In genomic region chr2:30796382-30796781, GRCm38 (mm10) we compare ENCODE assay signal across 8 mouse cellular contexts. TPM values are rescaled to one million over a fixed set of nuclear protein-coding genes. Genes with fewer than 3 reads are reported as not detected.
DNase-seq lines count a peak whose midpoint lies in the region; ATAC-seq and TF ChIP-seq lines count a peak whose summit lies in the region.

No protein-coding gene starts in this region.

- 2% methylated on average over 11 of the region's 11 CpGs for WGBS in forebrain, postnatal 0 days
- 4% methylated on average over 11 of the region's 11 CpGs for WGBS in neural tube, embryonic 13.5 days

- no peaks in the 10 kb centered on the region for H3K27me3 ChIP-seq in forebrain, postnatal 0 days (ENCODE audit: insufficient read depth, low read length)
- peaks cover 19% of the 10 kb centered on the region for H3K27me3 ChIP-seq in neural tube, embryonic 13.5 days

- H3K9me3 ChIP-seq in forebrain, postnatal 0 days (ENCODE audit: low read length) = no peaks in the 10 kb centered on the region
- H3K9me3 ChIP-seq in neural tube, embryonic 13.5 days = no peaks in the 10 kb centered on the region

- H3K4me3 ChIP-seq in forebrain, postnatal 0 days (ENCODE audit: low read depth, low read length) = 0 out of 2 replicates have a peak overlapping the region, but pooled peaks have one; percentile 2
- H3K4me3 ChIP-seq in layer of hippocampus, adult 2 months = peak overlapping the region; percentile 19; the same call in 1 of the 2 replicates
- peak overlapping the region; percentile 11; the same call in 1 of the 2 replicates for H3K4me3 ChIP-seq in neural tube, embryonic 13.5 days

- peak; percentile 40 to 60 for DNase-seq in CD8-positive naive resting alpha-beta T cell, adult 2 months (ENCODE audit: low read depth in 2 of 2, low spot score in 2 of 2)
- peak; percentile 55 for DNase-seq in c-Kit-positive CD71-positive TER-119-positive erythroid progenitor cells, embryonic 14.5 days (ENCODE audit: low spot score)
- peak; percentile 95 for DNase-seq in forebrain, postnatal 0 days
- peak; percentile 61 to 67 for DNase-seq in heart, postnatal 36 days
- peak; percentile 87 to 95 for DNase-seq in layer of hippocampus, adult 2 months (ENCODE audit: low spot score in 2 of 2)
- peak; percentile 82 to 86 for DNase-seq in lung, adult 18-20 months
- DNase-seq in testis, postnatal 10 days (ENCODE audit: low spot score) = peak; percentile 83

- H3K9ac ChIP-seq in forebrain, postnatal 0 days = peak overlapping the region; percentile 34
- H3K9ac ChIP-seq in neural tube, embryonic 13.5 days = peak overlapping the region; percentile 27; the same call in 1 of the 2 replicates

- intact Hi-C loops in heart, postnatal 36 days (cut with DNase I) = no loop called here

- peak; percentile 88 for ATAC-seq in forebrain, postnatal 0 days
- peak; percentile 82 for ATAC-seq in neural tube, embryonic 13.5 days (ENCODE audit: low read depth)

- peak overlapping the region; percentile 41 for H3K4me2 ChIP-seq in forebrain, postnatal 0 days (ENCODE audit: low read depth)
- peak overlapping the region; percentile 39 for H3K4me2 ChIP-seq in neural tube, embryonic 13.5 days

- H3K4me1 ChIP-seq in forebrain, postnatal 0 days (ENCODE audit: insufficient read depth) = peaks cover 25% of the 10 kb centered on the region
- H3K4me1 ChIP-seq in neural tube, embryonic 13.5 days (replicated peaks) = peaks cover 51% of the 10 kb centered on the region

- no peaks in the 10 kb centered on the region for H3K36me3 ChIP-seq in forebrain, postnatal 0 days (ENCODE audit: insufficient read depth)
- H3K36me3 ChIP-seq in neural tube, embryonic 13.5 days = no peaks in the 10 kb centered on the region

- TF ChIP-seq CTCF in forebrain, postnatal 0 days (IDR thresholded peaks at IDR 0.05; ENCODE audit: low read depth) = no peak
- TF ChIP-seq CTCF in layer of hippocampus, adult 2 months (conservative IDR thresholded peaks at IDR 0.05) = no peak

- H3K27ac ChIP-seq in forebrain, postnatal 0 days (ENCODE audit: low read depth, low read length) = peak overlapping the region; percentile 68
- H3K27ac ChIP-seq in layer of hippocampus, adult 2 months = peak overlapping the region; percentile 93
- H3K27ac ChIP-seq in neural tube, embryonic 13.5 days (replicated peaks) = peak overlapping the region; percentile 85

RNA-seq across cellular contexts. Expression of gene 1700001O22Rik, which starts 7.1 kb away (rescaled TPM):
- total RNA-seq in forebrain, postnatal 0 days (2014; rRNA removed) = 0.77 and 1.8 TPM in 2 replicates
- 1.4 and 1.5 TPM in 2 replicates for polyA plus RNA-seq in forebrain, postnatal 0 days (2015; fragmentation: Nextera tagmentation; extraction: Ambion mirVana)
- total RNA-seq in heart, postnatal 36 days (2021) = under 1 TPM; 0.67 to 0.76 TPM
- total RNA-seq in layer of hippocampus, adult 2 months (2021) = 1 to 10 TPM; 4.9 to 5.4 TPM
- 0.91 and 1.3 TPM in 2 replicates for polyA plus RNA-seq in neural tube, embryonic 13.5 days (2015; fragmentation: Nextera tagmentation; extraction: Ambion mirVana)

RNA-seq across cellular contexts. Expression of gene Ntmt1, which starts 11.2 kb away (rescaled TPM):
- 87.6 and 105 TPM in 2 replicates for total RNA-seq in forebrain, postnatal 0 days (2014; rRNA removed)
- 106 and 107 TPM in 2 replicates for polyA plus RNA-seq in forebrain, postnatal 0 days (2015; fragmentation: Nextera tagmentation; extraction: Ambion mirVana)
- total RNA-seq in heart, postnatal 36 days (2021) = 10 to 100 TPM; 23.4 to 27.8 TPM
- 10 to 100 TPM; 33.1 to 33.5 TPM for total RNA-seq in layer of hippocampus, adult 2 months (2021)
- polyA plus RNA-seq in neural tube, embryonic 13.5 days (2015; fragmentation: Nextera tagmentation; extraction: Ambion mirVana) = 101 and 107 TPM in 2 replicates

RNA-seq across cellular contexts. Expression of gene Asb6, which starts 33.8 kb away (rescaled TPM):
- 32.7 and 45.2 TPM in 2 replicates for total RNA-seq in forebrain, postnatal 0 days (2014; rRNA removed)
- polyA plus RNA-seq in forebrain, postnatal 0 days (2015; fragmentation: Nextera tagmentation; extraction: Ambion mirVana) = 31.3 and 36.0 TPM in 2 replicates
- 1 to 10 TPM; 7.3 to 8.1 TPM for total RNA-seq in heart, postnatal 36 days (2021)
- 10 to 100 TPM; 36.7 to 40.8 TPM for total RNA-seq in layer of hippocampus, adult 2 months (2021)
- 38.2 and 39.8 TPM in 2 replicates for polyA plus RNA-seq in neural tube, embryonic 13.5 days (2015; fragmentation: Nextera tagmentation; extraction: Ambion mirVana)

RNA-seq across cellular contexts. Expression of gene Prrx2, which starts 38.4 kb away (rescaled TPM):
- 2.5 and 4.1 TPM in 2 replicates for total RNA-seq in forebrain, postnatal 0 days (2014; rRNA removed)
- polyA plus RNA-seq in forebrain, postnatal 0 days (2015; fragmentation: Nextera tagmentation; extraction: Ambion mirVana) = 3.6 and 3.7 TPM in 2 replicates
- total RNA-seq in heart, postnatal 36 days (2021) = 1 to 10 TPM in 1 of 2 experiments, under 1 TPM in 1; 0.41 to 1.1 TPM
- 1 to 10 TPM; 1.4 to 2.5 TPM for total RNA-seq in layer of hippocampus, adult 2 months (2021)
- 1.7 and 4.9 TPM in 2 replicates for polyA plus RNA-seq in neural tube, embryonic 13.5 days (2015; fragmentation: Nextera tagmentation; extraction: Ambion mirVana)

Comparison
In these comparisons a context has a peak if more than half of its experiments do, and no peak if none do; other contexts are left out.
1. Peak in every context shown above with its lines: DNase-seq, ATAC-seq, H3K4me3 ChIP-seq and H3K27ac ChIP-seq.